Mouse (Mus musculus): ENCODE measurements around the gene Ndufb4. TPM values are rescaled to one million over a fixed set of nuclear protein-coding genes. Genes with fewer than 3 reads are reported as not detected.
"Not testable (repeated sequence)": the region's sequence is repeated elsewhere in the genome, so short reads cannot be mapped to it uniquely, and the experiment has no call there.

Gene Ndufb4
- total and polyA plus RNA-seq, 3 experiments: 162 to 216 (median 188) TPM

DNA sequence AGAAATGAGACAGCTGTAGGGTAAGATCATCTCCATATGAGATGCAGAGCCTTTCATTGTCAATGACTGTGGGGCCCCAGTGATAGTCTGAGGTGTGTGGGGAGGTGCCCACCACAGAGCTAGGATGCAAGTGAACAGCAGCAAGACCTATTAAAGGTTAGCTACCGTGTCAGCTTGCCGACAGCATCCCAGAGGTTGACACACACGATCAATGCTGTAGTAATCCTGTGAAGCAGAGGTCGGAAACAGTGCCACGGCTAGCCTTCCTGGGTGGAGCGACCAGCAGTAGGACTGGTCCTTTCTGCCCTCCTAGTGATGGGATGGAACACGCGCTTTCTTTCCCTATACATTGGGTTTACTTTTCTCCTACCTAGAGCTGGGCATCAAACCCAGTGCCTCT, 9.0 kb downstream of the Ndufb4 start:
- no peak for DNase-seq
- H3K4me1 ChIP-seq (ENCODE audit: control insufficient read depth, insufficient read depth, low read length): no peaks in the 10 kb centered on the region
- no peak overlapping the region for H3K4me3 ChIP-seq
- 93% methylated on average over 8 of the region's 8 CpGs for WGBS
- TF ChIP-seq CTCF (IDR thresholded peaks at IDR 0.05): no peak
- no peak for TF ChIP-seq EP300 (IDR thresholded peaks at IDR 0.05; ENCODE audit: insufficient read depth, low read depth, low read length)
- TF ChIP-seq POLR2A (IDR thresholded peaks at IDR 0.05; ENCODE audit: insufficient read depth, low read depth, low read length): no peak
- H3K36me3 ChIP-seq (ENCODE audit: control insufficient read depth, insufficient read depth, low read length): peaks cover 2% of the 10 kb centered on the region
- no peak overlapping the region for H3K9ac ChIP-seq (ENCODE audit: low read depth, low read length)
- H3K27me3 ChIP-seq (ENCODE audit: control insufficient read depth, insufficient read depth, low read length): no peaks in the 10 kb centered on the region
- H3K27ac ChIP-seq: no peak overlapping the region
- H3K79me2 ChIP-seq (replicated peaks; ENCODE audit: control insufficient read depth, insufficient read depth, low read length): no peaks in the 10 kb centered on the region
- intact Hi-C loops (cut with DNase I): no loop called here

DNA sequence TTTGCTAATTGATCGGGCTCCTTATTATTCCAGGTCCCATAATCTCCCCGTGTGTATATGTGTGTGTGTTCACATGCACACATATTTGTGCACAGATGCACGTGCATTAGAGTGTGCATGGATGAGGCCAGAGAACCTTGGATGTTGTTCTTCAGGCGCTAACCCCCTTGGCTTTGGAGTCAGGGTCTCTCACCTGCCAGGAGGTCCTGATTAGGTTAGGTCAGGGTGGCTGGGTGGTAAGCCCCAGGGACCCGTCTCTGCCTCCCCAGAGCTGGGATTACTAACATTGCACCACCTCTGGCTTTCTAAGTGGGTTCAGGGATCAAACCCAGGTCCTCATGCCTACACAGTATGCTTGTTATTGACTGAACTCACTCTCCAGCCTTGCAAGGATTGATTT, 9.8 kb downstream of the Ndufb4 start:
- intact Hi-C loops (cut with DNase I): no loop called here
- Histone ChIP-seq H3K27me3 (ENCODE audit: control insufficient read depth, insufficient read depth, low read length) (no peaks in the 10 kb centered on the region), H3K27ac (no peak overlapping the region), H3K9ac (ENCODE audit: low read depth, low read length) (no peak overlapping the region), H3K4me1 (ENCODE audit: control insufficient read depth, insufficient read depth, low read length) (no peaks in the 10 kb centered on the region), H3K36me3 (ENCODE audit: control insufficient read depth, insufficient read depth, low read length) (peaks cover 2% of the 10 kb centered on the region), H3K79me2 (replicated peaks; ENCODE audit: control insufficient read depth, insufficient read depth, low read length) (no peaks in the 10 kb centered on the region), H3K4me3 (no peak overlapping the region)
- DNase-seq: no peak
- TF ChIP-seq CTCF (IDR thresholded peaks at IDR 0.05) (no peak), POLR2A (IDR thresholded peaks at IDR 0.05; ENCODE audit: insufficient read depth, low read depth, low read length) (no peak), EP300 (IDR thresholded peaks at IDR 0.05; ENCODE audit: insufficient read depth, low read depth, low read length) (no peak)
- WGBS: 95% methylated on average over 5 of the region's 5 CpGs

DNA sequence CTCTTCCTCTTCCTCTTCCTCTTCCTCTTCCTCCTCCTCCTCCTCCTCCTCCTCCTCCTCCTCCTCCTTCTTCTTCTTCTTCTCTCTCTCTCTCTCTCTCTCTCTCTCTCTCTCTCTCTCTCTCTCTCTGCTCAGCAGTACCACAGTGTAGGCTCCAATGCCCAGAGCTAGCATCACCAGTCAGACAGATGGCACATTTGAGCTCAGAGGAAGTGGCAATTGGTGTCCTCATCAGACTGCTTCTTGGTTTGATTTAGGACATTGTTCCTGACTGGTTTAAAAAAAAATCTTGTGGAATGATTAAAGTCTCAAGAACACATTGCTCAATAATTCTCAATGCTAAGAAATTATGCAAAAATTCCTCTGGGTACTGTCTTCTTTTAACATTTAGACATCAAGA, 13.7 kb downstream of the Ndufb4 start:
- H3K27me3 ChIP-seq (ENCODE audit: control insufficient read depth, insufficient read depth, low read length); H3K79me2 ChIP-seq (replicated peaks; ENCODE audit: control insufficient read depth, insufficient read depth, low read length); H3K36me3 ChIP-seq (ENCODE audit: control insufficient read depth, insufficient read depth, low read length); intact Hi-C loops (cut with DNase I); H3K4me3 ChIP-seq; DNase-seq; H3K27ac ChIP-seq; H3K4me1 ChIP-seq (ENCODE audit: control insufficient read depth, insufficient read depth, low read length); H3K9ac ChIP-seq (ENCODE audit: low read depth, low read length): not testable (repeated sequence)

DNA sequence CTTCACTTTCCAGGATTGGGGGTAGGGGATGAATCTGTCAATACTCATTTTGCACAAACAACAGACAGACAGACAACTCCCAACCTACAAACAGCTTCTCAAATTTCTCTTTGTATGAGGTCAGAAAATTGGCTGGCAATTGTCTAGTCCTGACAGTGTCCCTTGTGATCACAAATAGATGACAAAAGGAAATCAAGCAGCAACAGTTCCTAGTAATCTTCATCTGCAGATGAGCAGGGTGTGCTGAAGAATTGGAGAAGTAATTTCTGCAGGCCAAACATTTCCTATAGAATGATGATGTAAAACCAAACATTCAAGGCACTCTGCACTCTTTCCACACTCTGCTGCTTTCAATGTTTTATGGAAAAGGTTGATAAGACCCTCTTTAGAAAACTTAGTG, 16.5 kb downstream of the Ndufb4 start:
- H3K27me3 ChIP-seq (ENCODE audit: control insufficient read depth, insufficient read depth, low read length): no peaks in the 10 kb centered on the region
- no peak overlapping the region for H3K27ac ChIP-seq
- no peaks in the 10 kb centered on the region for H3K4me1 ChIP-seq (ENCODE audit: control insufficient read depth, insufficient read depth, low read length)
- H3K36me3 ChIP-seq (ENCODE audit: control insufficient read depth, insufficient read depth, low read length): no peaks in the 10 kb centered on the region
- H3K79me2 ChIP-seq (replicated peaks; ENCODE audit: control insufficient read depth, insufficient read depth, low read length): no peaks in the 10 kb centered on the region
- H3K4me3 ChIP-seq: no peak overlapping the region
- no peak for DNase-seq
- intact Hi-C loops (cut with DNase I): loop anchor here (2.0 to 5.0 kb wide), 2 partner anchors 289 to 346 kb away; no protein-coding TSS in a partner anchor
- no peak overlapping the region for H3K9ac ChIP-seq (ENCODE audit: low read depth, low read length)
- no peak for TF ChIP-seq POLR2A (IDR thresholded peaks at IDR 0.05; ENCODE audit: insufficient read depth, low read depth, low read length)
- no peak for TF ChIP-seq EP300 (IDR thresholded peaks at IDR 0.05; ENCODE audit: insufficient read depth, low read depth, low read length)
- TF ChIP-seq CTCF (IDR thresholded peaks at IDR 0.05): no peak

DNA sequence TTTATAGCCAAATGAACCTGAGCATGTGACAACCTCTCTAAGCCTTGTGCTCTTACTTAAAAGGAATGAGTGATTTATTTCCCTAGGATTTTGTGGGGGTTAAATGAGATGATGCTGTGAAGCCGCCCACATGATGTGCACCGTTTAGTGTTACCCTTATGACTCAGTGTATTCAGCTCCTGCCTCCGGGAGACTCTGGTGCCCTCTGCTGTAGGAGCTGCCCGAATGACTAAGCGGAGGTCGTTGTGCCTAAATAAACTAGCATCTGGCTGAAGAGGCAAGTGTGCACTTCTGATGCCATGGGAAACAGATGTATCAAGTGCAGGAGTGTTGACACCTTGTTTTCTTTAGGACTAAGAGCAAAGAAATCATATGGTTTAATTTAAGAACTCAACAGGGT, 18.1 kb downstream of the Ndufb4 start:
- 35% methylated on average over 6 of the region's 6 CpGs for WGBS
- no peak overlapping the region for H3K27ac ChIP-seq
- H3K4me1 ChIP-seq (ENCODE audit: control insufficient read depth, insufficient read depth, low read length): no peaks in the 10 kb centered on the region
- intact Hi-C loops (cut with DNase I): loop anchor here (2.0 to 5.0 kb wide), 2 partner anchors 287 to 344 kb away; no protein-coding TSS in a partner anchor
- peak; percentile 68 for TF ChIP-seq CTCF (IDR thresholded peaks at IDR 0.05)
- TF ChIP-seq EP300 (IDR thresholded peaks at IDR 0.05; ENCODE audit: insufficient read depth, low read depth, low read length): no peak
- no peak overlapping the region for H3K4me3 ChIP-seq
- H3K27me3 ChIP-seq (ENCODE audit: control insufficient read depth, insufficient read depth, low read length): no peaks in the 10 kb centered on the region
- no peaks in the 10 kb centered on the region for H3K36me3 ChIP-seq (ENCODE audit: control insufficient read depth, insufficient read depth, low read length)
- DNase-seq: peak; percentile 15 to 33
- H3K79me2 ChIP-seq (replicated peaks; ENCODE audit: control insufficient read depth, insufficient read depth, low read length): no peaks in the 10 kb centered on the region
- no peak overlapping the region for H3K9ac ChIP-seq (ENCODE audit: low read depth, low read length)

DNA sequence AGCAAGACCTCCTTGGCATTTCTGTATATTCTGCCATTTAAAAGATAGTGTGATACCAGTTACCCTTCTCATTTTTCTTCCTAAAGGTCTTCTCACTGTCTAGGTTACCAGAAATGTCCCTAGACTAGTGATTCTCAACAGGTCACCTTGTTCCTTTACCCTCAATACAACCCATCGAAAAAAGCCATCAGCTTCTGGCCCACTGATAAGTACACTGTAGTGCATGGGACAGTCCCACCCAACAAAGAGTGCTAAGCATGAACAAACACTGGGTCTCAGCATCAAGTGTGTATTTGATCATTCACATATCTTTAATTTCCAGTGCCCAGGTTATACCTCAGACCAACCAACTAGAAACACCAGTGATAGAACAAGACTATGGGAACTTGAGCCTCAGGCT, 19.2 kb downstream of the Ndufb4 start:
- H3K36me3 ChIP-seq (ENCODE audit: control insufficient read depth, insufficient read depth, low read length): no peaks in the 10 kb centered on the region
- H3K27ac ChIP-seq: no peak overlapping the region
- DNase-seq: no peak
- H3K4me3 ChIP-seq: no peak overlapping the region
- H3K79me2 ChIP-seq (replicated peaks; ENCODE audit: control insufficient read depth, insufficient read depth, low read length): no peaks in the 10 kb centered on the region
- no peaks in the 10 kb centered on the region for H3K4me1 ChIP-seq (ENCODE audit: control insufficient read depth, insufficient read depth, low read length)
- H3K9ac ChIP-seq (ENCODE audit: low read depth, low read length): no peak overlapping the region
- WGBS: 97% methylated on average over 1 of the region's 1 CpGs
- TF ChIP-seq EP300 (IDR thresholded peaks at IDR 0.05; ENCODE audit: insufficient read depth, low read depth, low read length) (no peak), CTCF (IDR thresholded peaks at IDR 0.05) (no peak), POLR2A (IDR thresholded peaks at IDR 0.05; ENCODE audit: insufficient read depth, low read depth, low read length) (no peak)
- H3K27me3 ChIP-seq (ENCODE audit: control insufficient read depth, insufficient read depth, low read length): no peaks in the 10 kb centered on the region
- intact Hi-C loops (cut with DNase I): loop anchor here (5.0 kb wide), 1 partner anchor 343 kb away; no protein-coding TSS in a partner anchor

Data from heart, adult 2 months (tissue).